Mouse (Mus musculus) midbrain, embryonic 12.5 days (tissue): ENCODE measurements around the gene Jmjd7. TPM values are rescaled to one million over a fixed set of nuclear protein-coding genes. Genes with fewer than 3 reads are reported as not detected.

Experiments
- ATAC-seq: fragments of 200-750 bp; cut with Nextera tagmentation; 2 replicates; pipeline ENCODE4 v1.8.0; 2017; ENCODE audit warnings: low read depth, moderate TSS enrichment, moderate library complexity; ENCODE audit not compliant: low FRiP score
- H3K27ac ChIP-seq: fragments of 300-500 bp; sonication (generic); replicated peaks from 2 replicates; pipeline ENCODE4 v1.5.1; 2016; ENCODE audit warnings: mild to moderate bottlenecking
- H3K27me3 ChIP-seq: fragments of 300-500 bp; sonication (generic); 2 replicates; pipeline ENCODE4 v1.6.1; 2016; ENCODE audit warnings: mild to moderate bottlenecking
- H3K36me3 ChIP-seq: fragments of 300-500 bp; sonication (generic); 2 replicates; pipeline ENCODE4 v1.6.1; 2016
- H3K4me1 ChIP-seq: fragments of 300-500 bp; sonication (generic); 2 replicates; pipeline ENCODE4 v1.6.1; 2016
- H3K4me2 ChIP-seq: fragments of 300-500 bp; sonication (generic); replicated peaks from 2 replicates; pipeline ENCODE4 v1.6.1; 2016; ENCODE audit warnings: mild to moderate bottlenecking, moderate library complexity
- H3K4me3 ChIP-seq: fragments of 300-500 bp; sonication (generic); 2 replicates; pipeline ENCODE4 v1.5.1; 2016; ENCODE audit warnings: mild to moderate bottlenecking
- H3K9ac ChIP-seq: fragments of 300-500 bp; sonication (generic); replicated peaks from 2 replicates; pipeline ENCODE4 v1.6.1; 2016; ENCODE audit warnings: mild to moderate bottlenecking, moderate library complexity
- H3K9me3 ChIP-seq: fragments of 300-500 bp; sonication (generic); 2 replicates; pipeline ENCODE4 v1.6.1; 2016; ENCODE audit warnings: mild to moderate bottlenecking
- WGBS: fragments of 180-500 bp; shearing (Covaris S2); methylation state at CpG from one replicate; pipeline ENCODE4 v1.1.7; 2016; 5-methylcytosine and 5-hydroxymethylcytosine counted together
- polyA plus RNA-seq: library from polyadenylated mRNA; unstranded; fragments of >200 nt; fragmentation: Nextera tagmentation; extraction: Ambion mirVana; gene quantifications from 2 replicates; pipeline ENCODE4 v1.2.1, GENCODE M21; 2016

Jmjd7 gene
- polyA plus RNA-seq, 1 experiment from 2014 or later, result 20.8 TPM

- no peaks in the 10 kb centered on the region for H3K27me3 ChIP-seq
- no peak for ATAC-seq
- no peak overlapping the region for H3K4me2 ChIP-seq
- no peak overlapping the region for H3K9ac ChIP-seq
- H3K4me1 ChIP-seq, result no peaks in the 10 kb centered on the region
- H3K9me3 ChIP-seq, result no peaks in the 10 kb centered on the region
- H3K36me3 ChIP-seq, result no peaks in the 10 kb centered on the region
- no peak overlapping the region for H3K4me3 ChIP-seq
- WGBS, result 73% methylated on average over 9 of the region's 9 CpGs
- no peak overlapping the region for H3K27ac ChIP-seq
Measured at GRCm38 (mm10) chr2:119995391-119996281, 31.6 kb upstream of the Jmjd7 start.

- no peak for ATAC-seq
- Histone ChIP-seq H3K4me3 (no peak overlapping the region), H3K27me3 (no peaks in the 10 kb centered on the region), H3K27ac (no peak overlapping the region), H3K36me3 (no peaks in the 10 kb centered on the region), H3K9me3 (no peaks in the 10 kb centered on the region), H3K9ac (no peak overlapping the region), H3K4me1 (no peaks in the 10 kb centered on the region), H3K4me2 (no peak overlapping the region)
- 86% methylated on average over 4 of the region's 4 CpGs for WGBS
Measured at GRCm38 (mm10) chr2:119997354-119997753, 29.9 kb upstream of the Jmjd7 start.

- Histone ChIP-seq H3K27me3 (no peaks in the 10 kb centered on the region), H3K4me3 (no peak overlapping the region), H3K9ac (no peak overlapping the region), H3K9me3 (no peaks in the 10 kb centered on the region), H3K4me2 (no peak overlapping the region), H3K36me3 (no peaks in the 10 kb centered on the region), H3K27ac (no peak overlapping the region), H3K4me1 (no peaks in the 10 kb centered on the region)
- WGBS, result 99% methylated on average over 2 of the region's 2 CpGs
- no peak for ATAC-seq
Measured at GRCm38 (mm10) chr2:119999731-120000130, 27.6 kb upstream of the Jmjd7 start.

GRCm38 (mm10) chr2:120000882-120001584 is 26.2 kb upstream of the Jmjd7 start:
- Histone ChIP-seq H3K9me3 (no peaks in the 10 kb centered on the region), H3K9ac (no peak overlapping the region), H3K36me3 (no peaks in the 10 kb centered on the region), H3K4me2 (no peak overlapping the region), H3K4me1 (no peaks in the 10 kb centered on the region), H3K4me3 (no peak overlapping the region), H3K27me3 (no peaks in the 10 kb centered on the region), H3K27ac (no peak overlapping the region)
- ATAC-seq, result no peak
- 82% methylated on average over 3 of the region's 3 CpGs for WGBS

- H3K36me3 ChIP-seq, result no peaks in the 10 kb centered on the region
- H3K27ac ChIP-seq, result no peak overlapping the region
- WGBS, result 83% methylated on average over 4 of the region's 4 CpGs
- no peaks in the 10 kb centered on the region for H3K27me3 ChIP-seq
- H3K4me2 ChIP-seq, result no peak overlapping the region
- H3K9ac ChIP-seq, result no peak overlapping the region
- no peak for ATAC-seq
- no peak overlapping the region for H3K4me3 ChIP-seq
- H3K4me1 ChIP-seq, result no peaks in the 10 kb centered on the region
- H3K9me3 ChIP-seq, result no peaks in the 10 kb centered on the region
Measured at GRCm38 (mm10) chr2:120001956-120002355, 25.3 kb upstream of the Jmjd7 start.

GRCm38 (mm10) chr2:120003970-120004369 is 23.3 kb upstream of the Jmjd7 start:
- no peaks in the 10 kb centered on the region for H3K4me1 ChIP-seq
- no peaks in the 10 kb centered on the region for H3K36me3 ChIP-seq
- H3K9ac ChIP-seq, result no peak overlapping the region
- no peak overlapping the region for H3K4me2 ChIP-seq
- no peaks in the 10 kb centered on the region for H3K27me3 ChIP-seq
- no peaks in the 10 kb centered on the region for H3K9me3 ChIP-seq
- no peak overlapping the region for H3K4me3 ChIP-seq
- H3K27ac ChIP-seq, result no peak overlapping the region
- no peak for ATAC-seq
- 83% methylated on average over 2 of the region's 2 CpGs for WGBS

- WGBS, result 95% methylated on average over 7 of the region's 7 CpGs
- H3K27ac ChIP-seq, result no peak overlapping the region
- no peak overlapping the region for H3K4me3 ChIP-seq
- ATAC-seq, result no peak
- H3K4me2 ChIP-seq, result no peak overlapping the region
- no peaks in the 10 kb centered on the region for H3K9me3 ChIP-seq
- no peak overlapping the region for H3K9ac ChIP-seq
- H3K4me1 ChIP-seq, result no peaks in the 10 kb centered on the region
- 0 out of 2 replicates have a peak, but pooled peaks cover 4% of the 10 kb centered on the region for H3K36me3 ChIP-seq
- H3K27me3 ChIP-seq, result no peaks in the 10 kb centered on the region
Measured at GRCm38 (mm10) chr2:120006696-120007095, 20.6 kb upstream of the Jmjd7 start.

- H3K9me3 ChIP-seq, result no peaks in the 10 kb centered on the region
- peaks cover 7% of the 10 kb centered on the region; the same call in 1 of the 2 replicates for H3K36me3 ChIP-seq
- H3K4me1 ChIP-seq, result no peaks in the 10 kb centered on the region
- no peak overlapping the region for H3K4me2 ChIP-seq
- H3K27me3 ChIP-seq, result no peaks in the 10 kb centered on the region
- no peak overlapping the region for H3K27ac ChIP-seq
- H3K4me3 ChIP-seq, result no peak overlapping the region
- 89% methylated on average over 4 of the region's 4 CpGs for WGBS
- no peak overlapping the region for H3K9ac ChIP-seq
- ATAC-seq, result no peak
Measured at GRCm38 (mm10) chr2:120007680-120008210, 19.5 kb upstream of the Jmjd7 start.

- H3K4me3 ChIP-seq, result no peak overlapping the region
- no peak overlapping the region for H3K27ac ChIP-seq
- H3K36me3 ChIP-seq, result peaks cover 12% of the 10 kb centered on the region; the same call in 1 of the 2 replicates
- ATAC-seq, result no peak
- 75% methylated on average over 4 of the region's 4 CpGs for WGBS
- no peak overlapping the region for H3K4me2 ChIP-seq
- no peaks in the 10 kb centered on the region for H3K27me3 ChIP-seq
- no peak overlapping the region for H3K9ac ChIP-seq
- no peaks in the 10 kb centered on the region for H3K9me3 ChIP-seq
- H3K4me1 ChIP-seq, result no peaks in the 10 kb centered on the region
Measured at GRCm38 (mm10) chr2:120008672-120009071, 18.6 kb upstream of the Jmjd7 start.

GRCm38 (mm10) chr2:120011462-120012200 is 15.7 kb upstream of the Jmjd7 start:
- ATAC-seq, result no peak
- 88% methylated on average over 8 of the region's 8 CpGs for WGBS
- Histone ChIP-seq H3K4me2 (no peak overlapping the region), H3K9me3 (no peaks in the 10 kb centered on the region), H3K36me3 (peaks cover 21% of the 10 kb centered on the region), H3K27me3 (no peaks in the 10 kb centered on the region), H3K27ac (no peak overlapping the region), H3K4me3 (no peak overlapping the region), H3K4me1 (no peaks in the 10 kb centered on the region), H3K9ac (no peak overlapping the region)

GRCm38 (mm10) chr2:120012924-120013323 is 14.4 kb upstream of the Jmjd7 start:
- 88% methylated on average over 13 of the region's 13 CpGs for WGBS
- H3K36me3 ChIP-seq, result peaks cover 33% of the 10 kb centered on the region
- no peaks in the 10 kb centered on the region for H3K27me3 ChIP-seq
- no peak overlapping the region for H3K27ac ChIP-seq
- no peaks in the 10 kb centered on the region for H3K4me1 ChIP-seq
- no peaks in the 10 kb centered on the region for H3K9me3 ChIP-seq
- H3K4me3 ChIP-seq, result no peak overlapping the region
- H3K9ac ChIP-seq, result 0 out of 2 replicates have a peak overlapping the region, but pooled peaks have one; percentile 6
- ATAC-seq, result no peak
- H3K4me2 ChIP-seq, result no peak overlapping the region
